ENCODE assay signal across 8 mouse cellular contexts in genomic region chr9:26733206-26733891, GRCm38 (mm10). TPM values are rescaled to one million over a fixed set of nuclear protein-coding genes. Genes with fewer than 3 reads are reported as not detected.
DNase-seq lines count a peak whose midpoint lies in the region; ATAC-seq and TF ChIP-seq lines count a peak whose summit lies in the region.

B3gat1 (plus strand) TSS chr9:26733728.

- TF ChIP-seq CTCF in heart, adult 2 months (IDR thresholded peaks at IDR 0.05) = no peak

- H3K4me1 ChIP-seq in heart, embryonic 10.5 days = peaks cover 10% of the 10 kb centered on the region
- no peaks in the 10 kb centered on the region for H3K4me1 ChIP-seq in heart, adult 2 months (ENCODE audit: control insufficient read depth, insufficient read depth, low read length)
- no peaks in the 10 kb centered on the region for H3K4me1 ChIP-seq in ES-E14 (ENCODE audit: control insufficient read depth in 2 of 2, insufficient read depth in 2 of 2, low read length in 2 of 2, poor library complexity in 1 of 2)
- H3K4me1 ChIP-seq in embryonic facial prominence, embryonic 13.5 days = 0 out of 2 replicates have a peak, but pooled peaks cover 9% of the 10 kb centered on the region
- H3K4me1 ChIP-seq in intestine, embryonic 16.5 days (ENCODE audit: control insufficient read depth, insufficient read depth, low read length) = no peaks in the 10 kb centered on the region

- no peaks in the 10 kb centered on the region for H3K9me3 ChIP-seq in heart, embryonic 10.5 days
- H3K9me3 ChIP-seq in ES-E14 (ENCODE audit: control insufficient read depth, insufficient read depth, low read depth, low read length) = no peaks in the 10 kb centered on the region
- no peaks in the 10 kb centered on the region for H3K9me3 ChIP-seq in embryonic facial prominence, embryonic 13.5 days
- no peaks in the 10 kb centered on the region for H3K9me3 ChIP-seq in intestine, embryonic 16.5 days (ENCODE audit: control insufficient read depth, low read length)

- H3K9ac ChIP-seq in heart, adult 2 months (ENCODE audit: low read depth, low read length) = no peak within 1 kb of the TSS
- H3K9ac ChIP-seq in ES-E14 (ENCODE audit: insufficient read depth, low read depth, low read length, poor library complexity, severe bottlenecking) = peak within 1 kb of the TSS; percentile 66; the same call in 1 of the 2 replicates
- H3K9ac ChIP-seq in embryonic facial prominence, embryonic 13.5 days = peak within 1 kb of the TSS; percentile 76
- 0 out of 2 replicates have a peak within 1 kb of the TSS, but pooled peaks have one; percentile 25 for H3K9ac ChIP-seq in intestine, embryonic 16.5 days (ENCODE audit: low read depth, low read length)

- H3K4me3 ChIP-seq in heart, embryonic 10.5 days = peak within 1 kb of the TSS; percentile 66
- no peak within 1 kb of the TSS for H3K4me3 ChIP-seq in heart, adult 2 months
- peak within 1 kb of the TSS; percentile 69 to 72 for H3K4me3 ChIP-seq in ES-E14 (ENCODE audit: insufficient read depth in 1 of 2, low read depth in 1 of 2, low read length in 2 of 2, poor library complexity in 1 of 2, severe bottlenecking in 1 of 2)
- H3K4me3 ChIP-seq in embryonic facial prominence, embryonic 13.5 days = peak within 1 kb of the TSS; percentile 61
- H3K4me3 ChIP-seq in intestine, embryonic 16.5 days (ENCODE audit: low read length) = peak within 1 kb of the TSS; percentile 42

- TF ChIP-seq EP300 in heart, adult 2 months (IDR thresholded peaks at IDR 0.05; ENCODE audit: insufficient read depth, low read depth, low read length) = no peak

- H3K36me3 ChIP-seq in heart, embryonic 10.5 days = no peaks in the 10 kb centered on the region
- no peaks in the 10 kb centered on the region for H3K36me3 ChIP-seq in heart, adult 2 months (ENCODE audit: control insufficient read depth, insufficient read depth, low read length)
- H3K36me3 ChIP-seq in ES-E14 (ENCODE audit: control insufficient read depth, insufficient read depth, low read length, poor library complexity, severe bottlenecking) = no peaks in the 10 kb centered on the region
- no peaks in the 10 kb centered on the region for H3K36me3 ChIP-seq in embryonic facial prominence, embryonic 13.5 days
- no peaks in the 10 kb centered on the region for H3K36me3 ChIP-seq in intestine, embryonic 16.5 days (ENCODE audit: control insufficient read depth, insufficient read depth, low read length)

- H3K4me2 ChIP-seq in embryonic facial prominence, embryonic 13.5 days = peak within 1 kb of the TSS; percentile 97
- peak within 1 kb of the TSS; percentile 71 for H3K4me2 ChIP-seq in intestine, embryonic 16.5 days (ENCODE audit: low read depth, low read length)

- in situ Hi-C loops in ES-E14 (cut with MboI; ENCODE audit: low sequenced_read_pairs in 2 of 2, unreplicated experiment in 2 of 2) = no loop called here

- ATAC-seq in embryonic facial prominence, embryonic 13.5 days (ENCODE audit: insufficient number of reproducible peaks, insufficient read depth, low FRiP score, low TSS enrichment, low read depth) = peak; percentile 70
- ATAC-seq in intestine, embryonic 16.5 days = peak; percentile 56; the same call in 1 of the 2 replicates
- no peak for ATAC-seq in inflammation-experienced regulatory T-cells, adult 6 months

- 3% methylated on average over 64 of the region's 65 CpGs for whole genome bisulfite sequencing in heart, embryonic 10.5 days
- WGBS in heart, adult 2 months = 4% methylated on average over 65 of the region's 65 CpGs
- WGBS in embryonic facial prominence, embryonic 13.5 days = 1% methylated on average over 55 of the region's 65 CpGs
- 1% methylated on average over 56 of the region's 65 CpGs for WGBS in intestine, embryonic 16.5 days

- no peak for TF ChIP-seq POLR2A in heart, adult 2 months (IDR thresholded peaks at IDR 0.05; ENCODE audit: insufficient read depth, low read depth, low read length)

- intact Hi-C loops in heart, adult 2 months (cut with DNase I) = no loop called here

- no peak within 1 kb of the TSS for H3K27ac ChIP-seq in heart, embryonic 10.5 days
- H3K27ac ChIP-seq in heart, adult 2 months = no peak within 1 kb of the TSS
- no peak within 1 kb of the TSS for H3K27ac ChIP-seq in ES-E14 (ENCODE audit: insufficient read depth, low read depth, low read length, poor library complexity, severe bottlenecking)
- no peak within 1 kb of the TSS for H3K27ac ChIP-seq in embryonic facial prominence, embryonic 13.5 days
- no peak within 1 kb of the TSS for H3K27ac ChIP-seq in intestine, embryonic 16.5 days (ENCODE audit: low read length)

- DNase-seq in heart, embryonic 10.5 days (ENCODE audit: low spot score) = no peak
- DNase-seq in heart, adult 2 months = no peak
- DNase-seq in ES-E14 (ENCODE audit: low read depth, low spot score) = no peak
- DNase-seq in mesoderm, embryonic 11.5 days (ENCODE audit: low read depth, low spot score) = peak; percentile 54
- DNase-seq in urinary bladder, postnatal 36 days (ENCODE audit: low spot score in 2 of 2) = no peak

- H3K27me3 ChIP-seq in heart, embryonic 10.5 days (ENCODE audit: insufficient read depth, poor library complexity, severe bottlenecking) = peaks cover 65% of the 10 kb centered on the region
- peaks cover 9% of the 10 kb centered on the region for H3K27me3 ChIP-seq in heart, adult 2 months (ENCODE audit: control insufficient read depth, insufficient read depth, low read length)
- peaks cover 68% of the 10 kb centered on the region for H3K27me3 ChIP-seq in embryonic facial prominence, embryonic 13.5 days
- peaks cover 26% of the 10 kb centered on the region for H3K27me3 ChIP-seq in intestine, embryonic 16.5 days (replicated peaks; ENCODE audit: control insufficient read depth, insufficient read depth, low read length)

- H3K79me2 ChIP-seq in heart, adult 2 months (replicated peaks; ENCODE audit: control insufficient read depth, insufficient read depth, low read length) = no peaks in the 10 kb centered on the region

TF ChIP-seq in ES-E14, 5 proteins besides CTCF, POLR2A, EP300 and RAD21:
- TF ChIP-seq HCFC1 (IDR thresholded peaks at IDR 0.05; ENCODE audit: borderline replicate concordance, insufficient read depth, low read length) (no peak), ZNF384 (IDR thresholded peaks at IDR 0.05; ENCODE audit: low read depth, low read length) (no peak), ZC3H11A (IDR thresholded peaks at IDR 0.05; ENCODE audit: borderline replicate concordance, low read depth, low read length) (no peak), CHD2 (IDR thresholded peaks at IDR 0.05; ENCODE audit: low read depth, low read length) (no peak), MAFK (IDR thresholded peaks at IDR 0.05; ENCODE audit: insufficient read depth, low read depth, low read length) (no peak)
TF ChIP-seq in ES-E14: peak in this region for 0.

RNA-seq across cellular contexts. Expression of gene B3gat1, which starts in this region (rescaled TPM):
- polyA plus RNA-seq in heart, embryonic 10.5 days (2016; fragmentation: Nextera tagmentation; extraction: Ambion mirVana) = not detected in 2 replicates
- not detected for total RNA-seq in heart, adult 2 months (2021)
- polyA plus RNA-seq in heart, adult 2 months (2012; rRNA removed) = not detected in 2 replicates
- total RNA-seq in ES-E14 (2012; rRNA removed) = 0.16 and 0.49 TPM in 2 replicates
- polyA plus RNA-seq in embryonic facial prominence, embryonic 13.5 days (2015; fragmentation: Nextera tagmentation; extraction: Ambion mirVana) = 1.8 and 2.7 TPM in 2 replicates
- polyA plus RNA-seq in intestine, embryonic 16.5 days (2015; fragmentation: Nextera tagmentation; extraction: Ambion mirVana) = 0.06 and 0.15 TPM in 2 replicates
- not detected for polyA plus RNA-seq in inflammation-experienced regulatory T-cells, adult 6 months (2017; shearing (Covaris generic))

Comparison
In these comparisons a context has a peak if more than half of its experiments do, and no peak if none do; other contexts are left out.
1. Peak in ATAC-seq, H3K4me3 ChIP-seq, H3K9ac ChIP-seq and H3K4me2 ChIP-seq in intestine, embryonic 16.5 days; RNA of the gene not detected or under 1 TPM.